Mouse (Mus musculus): Measurements from ENCODE around the gene Fgb. TPM values are rescaled to one million over a fixed set of nuclear protein-coding genes. Genes with fewer than 3 reads are reported as not detected.

Gene Fgb
- polyA plus RNA-seq (2014; fragmentation: Nextera tagmentation; extraction: Ambion mirVana), result 0.08 and 0.14 TPM in 2 replicates

DNA sequence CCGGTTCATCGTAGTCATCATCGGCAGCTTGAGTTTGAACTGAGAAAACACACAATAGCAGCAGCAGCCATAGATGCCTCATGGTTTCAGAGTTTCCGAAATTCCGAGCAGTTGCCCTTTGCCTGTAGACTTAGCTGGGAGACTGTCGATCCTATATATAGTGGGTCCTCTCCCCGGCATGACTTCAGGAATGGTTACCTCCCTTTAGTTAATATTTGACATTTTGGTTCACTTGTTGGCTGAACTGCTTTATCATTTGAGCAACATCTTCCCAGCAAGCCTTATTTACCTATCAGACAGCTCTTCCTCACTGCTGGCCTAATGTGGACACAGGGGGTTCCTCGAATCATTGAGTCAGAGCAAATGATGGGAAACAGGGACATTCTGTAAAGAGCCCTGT lies at the start of gene Fgb:
TSS of gene Fgb (minus strand) at position 184 of the 400 bp plus-strand sequence.
- Histone ChIP-seq H3K4me2 (ENCODE audit: low read depth, low read length) (no peak within 1 kb of the TSS), H3K9me3 (replicated peaks; ENCODE audit: control insufficient read depth, low read length) (no peaks in the 10 kb centered on the region), H3K4me3 (ENCODE audit: low read depth, low read length) (no peak within 1 kb of the TSS), H3K9ac (replicated peaks; ENCODE audit: low read length) (no peak within 1 kb of the TSS), H3K4me1 (ENCODE audit: control insufficient read depth, insufficient read depth, low read length) (no peaks in the 10 kb centered on the region), H3K36me3 (replicated peaks; ENCODE audit: control insufficient read depth, insufficient read depth, low read depth, low read length) (no peaks in the 10 kb centered on the region), H3K27me3 (ENCODE audit: control insufficient read depth, insufficient read depth, low read length) (no peaks in the 10 kb centered on the region), H3K27ac (replicated peaks; ENCODE audit: low read depth, low read length) (no peak within 1 kb of the TSS)
- DNase-seq (ENCODE audit: low spot score) (no peak), ATAC-seq (replicated peaks; ENCODE audit: insufficient number of reproducible peaks, low FRiP score, low TSS enrichment, low read depth) (no peak)
- 87% methylated on average over 8 of the region's 8 CpGs for WGBS

DNA sequence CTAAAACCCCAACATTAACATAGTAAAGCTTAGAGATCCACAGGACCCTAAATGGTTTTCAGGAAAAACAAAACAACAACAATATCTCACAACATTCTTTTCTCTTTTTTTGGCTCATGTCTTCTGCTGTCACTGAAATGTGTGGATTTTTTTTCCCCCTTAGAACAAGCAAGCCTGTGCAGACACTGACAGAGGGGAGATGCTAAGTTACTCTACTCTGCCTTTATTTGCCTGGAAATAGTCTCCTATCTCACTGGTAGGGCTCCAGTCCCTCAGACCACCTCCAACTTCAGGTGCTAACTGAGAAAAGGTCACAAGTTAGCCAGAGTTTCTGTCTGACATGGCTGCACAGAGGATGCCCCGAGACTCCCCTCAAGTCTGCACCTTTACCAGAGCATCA lies 49.5 kb upstream of the Fgb start:
- no peak overlapping the region for H3K9ac ChIP-seq (replicated peaks; ENCODE audit: low read length)
- H3K4me1 ChIP-seq (ENCODE audit: control insufficient read depth, insufficient read depth, low read length), result no peaks in the 10 kb centered on the region
- 91% methylated on average over 1 of the region's 1 CpGs for WGBS
- no peaks in the 10 kb centered on the region for H3K36me3 ChIP-seq (replicated peaks; ENCODE audit: control insufficient read depth, insufficient read depth, low read depth, low read length)
- H3K4me2 ChIP-seq (ENCODE audit: low read depth, low read length), result no peak overlapping the region; the same call in 1 of the 2 replicates
- no peaks in the 10 kb centered on the region for H3K9me3 ChIP-seq (replicated peaks; ENCODE audit: control insufficient read depth, low read length)
- ATAC-seq (replicated peaks; ENCODE audit: insufficient number of reproducible peaks, low FRiP score, low TSS enrichment, low read depth) (no peak), DNase-seq (ENCODE audit: low spot score) (no peak)
- H3K4me3 ChIP-seq (ENCODE audit: low read depth, low read length), result no peak overlapping the region
- no peak overlapping the region for H3K27ac ChIP-seq (replicated peaks; ENCODE audit: low read depth, low read length)
- H3K27me3 ChIP-seq (ENCODE audit: control insufficient read depth, insufficient read depth, low read length), result no peaks in the 10 kb centered on the region

DNA sequence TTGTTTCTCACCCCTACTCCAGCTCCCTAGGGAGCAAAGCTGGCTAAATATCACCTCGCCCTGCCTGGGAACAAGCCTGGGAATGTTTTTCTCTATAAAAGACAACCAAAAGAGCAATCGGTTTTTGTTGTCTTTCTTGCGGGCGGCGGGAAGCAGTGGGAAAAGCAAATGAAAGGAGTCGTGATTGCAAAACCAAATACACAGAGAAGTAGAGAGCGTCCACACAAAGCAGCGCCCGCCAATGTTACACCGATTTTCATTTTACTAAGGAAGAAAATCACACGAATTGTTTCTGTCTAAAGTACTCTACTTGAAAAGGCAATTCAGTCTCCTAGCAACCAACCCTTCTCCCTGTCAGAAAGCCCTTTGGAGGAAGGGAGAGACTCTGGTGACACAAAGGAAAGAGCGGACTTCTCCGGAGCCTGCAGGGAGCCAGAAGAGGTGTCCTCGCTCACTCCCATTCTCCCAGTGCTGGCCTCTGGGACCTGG lies 48.9 kb upstream of the Fgb start:
- Histone ChIP-seq H3K4me1 (ENCODE audit: control insufficient read depth, insufficient read depth, low read length) (no peaks in the 10 kb centered on the region), H3K9me3 (replicated peaks; ENCODE audit: control insufficient read depth, low read length) (no peaks in the 10 kb centered on the region), H3K27me3 (ENCODE audit: control insufficient read depth, insufficient read depth, low read length) (no peaks in the 10 kb centered on the region), H3K27ac (replicated peaks; ENCODE audit: low read depth, low read length) (no peak overlapping the region), H3K4me3 (ENCODE audit: low read depth, low read length) (no peak overlapping the region), H3K4me2 (ENCODE audit: low read depth, low read length) (peak overlapping the region; percentile 24), H3K9ac (replicated peaks; ENCODE audit: low read length) (no peak overlapping the region; the same call in 1 of the 2 replicates), H3K36me3 (replicated peaks; ENCODE audit: control insufficient read depth, insufficient read depth, low read depth, low read length) (no peaks in the 10 kb centered on the region)
- WGBS, result 16% methylated on average over 14 of the region's 14 CpGs
- DNase-seq (ENCODE audit: low spot score) (peak; percentile 51), ATAC-seq (replicated peaks; ENCODE audit: insufficient number of reproducible peaks, low FRiP score, low TSS enrichment, low read depth) (peak; percentile 67)

DNA sequence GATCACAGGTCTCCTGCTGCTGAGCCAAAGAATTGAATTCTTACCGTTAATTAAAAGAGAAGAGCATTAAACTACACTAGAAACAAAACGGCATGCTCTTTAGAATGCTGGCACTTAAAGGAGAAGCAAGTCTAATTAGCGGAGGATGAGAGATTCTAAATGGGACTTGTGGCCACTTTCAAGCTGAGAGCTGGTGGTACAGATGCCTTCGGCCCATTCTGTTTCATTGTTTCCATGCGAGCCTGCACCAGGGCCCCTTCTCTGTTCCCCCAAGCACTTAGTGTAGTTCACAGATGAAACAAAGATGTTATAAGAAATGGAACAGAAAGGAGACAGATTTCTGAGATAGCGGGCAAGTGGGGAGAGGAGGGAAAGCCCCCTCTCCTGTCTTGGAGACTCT lies 47.9 kb upstream of the Fgb start:
- Histone ChIP-seq H3K4me1 (ENCODE audit: control insufficient read depth, insufficient read depth, low read length) (no peaks in the 10 kb centered on the region), H3K36me3 (replicated peaks; ENCODE audit: control insufficient read depth, insufficient read depth, low read depth, low read length) (no peaks in the 10 kb centered on the region), H3K4me2 (ENCODE audit: low read depth, low read length) (no peak overlapping the region), H3K4me3 (ENCODE audit: low read depth, low read length) (no peak overlapping the region), H3K27ac (replicated peaks; ENCODE audit: low read depth, low read length) (no peak overlapping the region), H3K9me3 (replicated peaks; ENCODE audit: control insufficient read depth, low read length) (no peaks in the 10 kb centered on the region), H3K9ac (replicated peaks; ENCODE audit: low read length) (no peak overlapping the region), H3K27me3 (ENCODE audit: control insufficient read depth, insufficient read depth, low read length) (no peaks in the 10 kb centered on the region)
- 57% methylated on average over 6 of the region's 6 CpGs for WGBS
- DNase-seq (ENCODE audit: low spot score) (no peak), ATAC-seq (replicated peaks; ENCODE audit: insufficient number of reproducible peaks, low FRiP score, low TSS enrichment, low read depth) (no peak)

DNA sequence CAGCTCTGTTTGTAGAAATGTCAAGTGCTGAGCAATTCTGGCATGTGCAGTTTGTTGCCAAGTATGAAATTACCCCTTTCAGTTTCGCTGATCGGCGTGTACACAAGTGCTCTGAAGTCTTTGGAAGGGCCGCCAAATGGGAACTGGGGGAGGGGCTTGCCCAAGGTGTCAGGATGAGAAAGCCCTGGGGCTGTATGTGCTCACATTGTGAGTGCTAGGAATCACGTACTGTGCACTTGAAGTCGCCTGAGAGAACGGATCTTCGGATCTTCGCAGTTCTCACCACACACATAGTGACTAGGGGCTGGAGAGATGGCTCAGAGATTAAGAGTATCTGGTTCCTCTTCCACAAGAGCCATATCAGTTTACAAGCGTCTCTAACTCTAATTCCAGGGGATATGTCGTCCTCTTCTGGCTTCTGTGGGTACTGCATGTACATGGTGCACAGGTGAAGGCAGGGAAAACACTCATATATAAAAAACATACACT lies 30.9 kb upstream of the Fgb start:
- DNase-seq (ENCODE audit: low spot score) (peak; percentile 81), ATAC-seq (replicated peaks; ENCODE audit: insufficient number of reproducible peaks, low FRiP score, low TSS enrichment, low read depth) (peak; percentile 88)
- Histone ChIP-seq H3K4me3 (ENCODE audit: low read depth, low read length) (no peak overlapping the region), H3K4me2 (ENCODE audit: low read depth, low read length) (peak overlapping the region; percentile 37), H3K27me3 (ENCODE audit: control insufficient read depth, insufficient read depth, low read length) (no peaks in the 10 kb centered on the region), H3K4me1 (ENCODE audit: control insufficient read depth, insufficient read depth, low read length) (no peaks in the 10 kb centered on the region), H3K36me3 (replicated peaks; ENCODE audit: control insufficient read depth, insufficient read depth, low read depth, low read length) (no peaks in the 10 kb centered on the region), H3K27ac (replicated peaks; ENCODE audit: low read depth, low read length) (no peak overlapping the region), H3K9me3 (replicated peaks; ENCODE audit: control insufficient read depth, low read length) (no peaks in the 10 kb centered on the region), H3K9ac (replicated peaks; ENCODE audit: low read length) (no peak overlapping the region)
- 5% methylated on average over 11 of the region's 11 CpGs for WGBS

GRCm38 (mm10) chr3:83076563-83076962 lies 26.9 kb upstream of the Fgb start:
- DNase-seq (ENCODE audit: low spot score), result no peak
- no peaks in the 10 kb centered on the region for H3K36me3 ChIP-seq (replicated peaks; ENCODE audit: control insufficient read depth, insufficient read depth, low read depth, low read length)
- H3K9me3 ChIP-seq (replicated peaks; ENCODE audit: control insufficient read depth, low read length), result no peaks in the 10 kb centered on the region
- WGBS, result 33% methylated on average over 3 of the region's 3 CpGs
- no peaks in the 10 kb centered on the region for H3K27me3 ChIP-seq (ENCODE audit: control insufficient read depth, insufficient read depth, low read length)
- H3K27ac ChIP-seq (replicated peaks; ENCODE audit: low read depth, low read length), result no peak overlapping the region
- ATAC-seq (replicated peaks; ENCODE audit: insufficient number of reproducible peaks, low FRiP score, low TSS enrichment, low read depth), result no peak
- no peak overlapping the region for H3K4me2 ChIP-seq (ENCODE audit: low read depth, low read length)
- no peak overlapping the region for H3K4me3 ChIP-seq (ENCODE audit: low read depth, low read length)
- no peaks in the 10 kb centered on the region for H3K4me1 ChIP-seq (ENCODE audit: control insufficient read depth, insufficient read depth, low read length)
- no peak overlapping the region for H3K9ac ChIP-seq (replicated peaks; ENCODE audit: low read length)

- no peaks in the 10 kb centered on the region for H3K27me3 ChIP-seq (ENCODE audit: control insufficient read depth, insufficient read depth, low read length)
- peaks cover 5% of the 10 kb centered on the region for H3K36me3 ChIP-seq (replicated peaks; ENCODE audit: control insufficient read depth, insufficient read depth, low read depth, low read length)
- H3K4me2 ChIP-seq (ENCODE audit: low read depth, low read length), result no peak overlapping the region
- H3K9ac ChIP-seq (replicated peaks; ENCODE audit: low read length), result no peak overlapping the region
- ATAC-seq (replicated peaks; ENCODE audit: insufficient number of reproducible peaks, low FRiP score, low TSS enrichment, low read depth), result no peak
- H3K27ac ChIP-seq (replicated peaks; ENCODE audit: low read depth, low read length), result no peak overlapping the region
- no peaks in the 10 kb centered on the region for H3K9me3 ChIP-seq (replicated peaks; ENCODE audit: control insufficient read depth, low read length)
- WGBS, result 93% methylated on average over 4 of the region's 4 CpGs
- no peak overlapping the region for H3K4me3 ChIP-seq (ENCODE audit: low read depth, low read length)
- no peaks in the 10 kb centered on the region for H3K4me1 ChIP-seq (ENCODE audit: control insufficient read depth, insufficient read depth, low read length)
- DNase-seq (ENCODE audit: low spot score), result no peak
Measured at GRCm38 (mm10) chr3:83070231-83070630, 20.6 kb upstream of the Fgb start.

GRCm38 (mm10) chr3:83068869-83069268 lies 19.2 kb upstream of the Fgb start:
- Histone ChIP-seq H3K4me2 (ENCODE audit: low read depth, low read length) (no peak overlapping the region), H3K9ac (replicated peaks; ENCODE audit: low read length) (no peak overlapping the region), H3K27ac (replicated peaks; ENCODE audit: low read depth, low read length) (no peak overlapping the region), H3K4me3 (ENCODE audit: low read depth, low read length) (no peak overlapping the region), H3K36me3 (replicated peaks; ENCODE audit: control insufficient read depth, insufficient read depth, low read depth, low read length) (peaks cover 5% of the 10 kb centered on the region), H3K27me3 (ENCODE audit: control insufficient read depth, insufficient read depth, low read length) (no peaks in the 10 kb centered on the region), H3K4me1 (ENCODE audit: control insufficient read depth, insufficient read depth, low read length) (no peaks in the 10 kb centered on the region), H3K9me3 (replicated peaks; ENCODE audit: control insufficient read depth, low read length) (no peaks in the 10 kb centered on the region)
- 95% methylated on average over 13 of the region's 13 CpGs for WGBS
- ATAC-seq (replicated peaks; ENCODE audit: insufficient number of reproducible peaks, low FRiP score, low TSS enrichment, low read depth), result no peak
- no peak for DNase-seq (ENCODE audit: low spot score)

All from embryonic facial prominence, embryonic 11.5 days (tissue).